8 mouse cellular contexts compared by ENCODE assay signal in the genomic region with DNA sequence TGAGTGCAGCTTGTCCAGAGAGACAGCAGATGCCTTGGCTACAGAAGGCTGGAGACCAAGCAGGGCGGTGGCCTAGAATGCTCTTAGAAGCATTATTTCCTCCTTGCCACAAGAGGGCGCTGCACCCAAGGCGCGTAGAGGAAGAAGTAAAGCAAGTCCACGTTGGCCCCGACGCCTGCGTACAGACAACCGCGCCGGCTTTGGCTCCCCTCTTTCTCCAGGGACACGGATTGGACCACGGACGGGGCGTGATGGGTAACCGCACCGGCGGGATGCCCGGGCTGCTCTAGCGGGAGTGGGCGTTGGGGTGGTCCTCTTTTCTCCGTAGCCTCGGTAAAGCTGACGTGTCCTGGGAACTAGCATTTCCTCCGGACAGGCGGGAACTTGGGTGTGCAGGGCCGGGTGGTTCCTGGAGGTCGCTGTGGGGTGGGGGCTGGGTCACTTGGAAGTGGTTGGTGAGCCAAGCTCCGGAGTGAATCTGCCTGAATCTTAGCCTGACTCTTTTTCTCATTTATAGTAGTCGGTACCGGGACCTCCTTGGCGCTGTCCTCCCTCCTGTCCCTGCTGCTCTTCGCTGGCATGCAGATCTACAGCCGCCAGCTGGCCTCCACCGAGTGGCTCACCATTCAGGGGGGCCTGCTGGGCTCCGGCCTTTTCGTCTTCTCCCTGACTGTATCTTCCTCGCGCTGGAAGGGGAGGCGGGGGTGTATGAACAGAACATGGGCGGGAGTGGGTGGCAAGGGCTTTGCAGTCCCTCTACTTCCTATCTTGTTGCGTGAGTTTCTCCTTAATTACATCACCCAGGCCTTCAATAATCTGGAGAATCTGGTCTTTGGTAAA. TPM values are rescaled to one million over a fixed set of nuclear protein-coding genes. Genes with fewer than 3 reads are reported as not detected.
A peak's percentile ranks its signal among the peaks of the same experiment; 100 is the strongest.
DNase-seq lines count a peak whose midpoint lies in the region; ATAC-seq and TF ChIP-seq lines count a peak whose summit lies in the region.

A gene (minus strand): TSS at position 49 of the 840 bp plus-strand sequence.

- DNase-seq in heart, adult 9 months (ENCODE audit: low spot score in 2 of 2): peak; percentile 87 to 91
- DNase-seq in liver, adult 2 months (ENCODE audit: extremely low read depth, low read depth, low spot score): peak; percentile 73
- peak; percentile 85 to 89 for DNase-seq in spleen, postnatal 36 days (ENCODE audit: low spot score in 2 of 2)

- no peaks in the 10 kb centered on the region for H3K27me3 ChIP-seq in C2C12 (ENCODE audit: control insufficient read depth, insufficient read depth, insufficient read length)
- no peaks in the 10 kb centered on the region for H3K27me3 ChIP-seq in embryonic facial prominence, embryonic 15.5 days
- peaks cover under 1% of the 10 kb centered on the region; the same call in 1 of the 2 replicates for H3K27me3 ChIP-seq in kidney, embryonic 14.5 days (ENCODE audit: control insufficient read depth, insufficient read depth, low read length)
- H3K27me3 ChIP-seq in liver, adult 2 months (ENCODE audit: control insufficient read depth, insufficient read depth, low read length): no peaks in the 10 kb centered on the region

- TF ChIP-seq CTCF in C2C12 (IDR thresholded peaks at IDR 0.05; ENCODE audit: control insufficient read depth, insufficient read depth, insufficient read length): peak; percentile 86
- peak; percentile 55 for TF ChIP-seq CTCF in bone marrow macrophage, adult 2 months (IDR thresholded peaks at IDR 0.05; ENCODE audit: low read depth, low read length)
- peak; percentile 95 for TF ChIP-seq CTCF in liver, adult 2 months (IDR thresholded peaks at IDR 0.05; ENCODE audit: low read depth, low read length)

- peak within 1 kb of the TSS; percentile 83 for H3ac ChIP-seq in C2C12 (ENCODE audit: control insufficient read depth, insufficient read length, low read depth)

- H3K79me3 ChIP-seq in C2C12 (ENCODE audit: low read depth): peaks cover 8% of the 10 kb centered on the region

- TF ChIP-seq POLR2A in bone marrow macrophage, adult 2 months (IDR thresholded peaks at IDR 0.05; ENCODE audit: borderline replicate concordance, low read depth, low read length): no peak
- TF ChIP-seq POLR2A in liver, adult 2 months (IDR thresholded peaks at IDR 0.05; ENCODE audit: extremely low read depth, insufficient read depth, low read length): 0 out of 2 replicates have a peak, but pooled peaks have one; percentile 25

- peaks cover 27% of the 10 kb centered on the region for H3K79me2 ChIP-seq in C2C12 (ENCODE audit: control insufficient read depth, insufficient read depth)
- H3K79me2 ChIP-seq in liver, adult 2 months (ENCODE audit: control insufficient read depth, insufficient read depth, low read length): no peaks in the 10 kb centered on the region

- peak within 1 kb of the TSS; percentile 43 for H3K27ac ChIP-seq in bone marrow macrophage, adult 2 months (ENCODE audit: insufficient read depth, low read depth, low read length)
- peak within 1 kb of the TSS; percentile 79 for H3K27ac ChIP-seq in embryonic facial prominence, embryonic 15.5 days (replicated peaks)
- peak within 1 kb of the TSS; percentile 65; the same call in 1 of the 2 replicates for H3K27ac ChIP-seq in kidney, embryonic 14.5 days (ENCODE audit: low read depth, low read length)
- peak within 1 kb of the TSS; percentile 75 for H3K27ac ChIP-seq in liver, adult 2 months (replicated peaks; ENCODE audit: insufficient read depth, low read depth, low read length)

- ATAC-seq in embryonic facial prominence, embryonic 15.5 days (ENCODE audit: insufficient number of reproducible peaks, low FRiP score, low TSS enrichment, low read depth): peak; percentile 71
- ATAC-seq in kidney, embryonic 14.5 days (ENCODE audit: low FRiP score, low TSS enrichment): peak; percentile 65
- peak; percentile 76 for ATAC-seq in monocyte, adult 5-6 weeks (replicated peaks; ENCODE audit: insufficient number of reproducible peaks, low FRiP score, low TSS enrichment, poor library complexity, severe bottlenecking)

- WGBS in embryonic facial prominence, embryonic 15.5 days: under 1% methylated on average over 40 of the region's 42 CpGs
- under 1% methylated on average over 42 of the region's 42 CpGs for WGBS in kidney, embryonic 14.5 days
- under 1% methylated on average over 42 of the region's 42 CpGs for WGBS in liver, adult 2 months

- H3K4me1 ChIP-seq in bone marrow macrophage, adult 2 months (ENCODE audit: control insufficient read depth, insufficient read depth, low read length): peaks cover 23% of the 10 kb centered on the region
- peaks cover 58% of the 10 kb centered on the region for H3K4me1 ChIP-seq in embryonic facial prominence, embryonic 15.5 days
- peaks cover 40% of the 10 kb centered on the region for H3K4me1 ChIP-seq in kidney, embryonic 14.5 days (ENCODE audit: control insufficient read depth, insufficient read depth, low read length)
- peaks cover 19% of the 10 kb centered on the region for H3K4me1 ChIP-seq in liver, adult 2 months (ENCODE audit: control insufficient read depth, insufficient read depth, low read length)

- peaks cover 9% of the 10 kb centered on the region for H3K36me3 ChIP-seq in C2C12 (ENCODE audit: control insufficient read depth, insufficient read depth)
- peaks cover 14% of the 10 kb centered on the region for H3K36me3 ChIP-seq in embryonic facial prominence, embryonic 15.5 days
- peaks cover 13% of the 10 kb centered on the region for H3K36me3 ChIP-seq in kidney, embryonic 14.5 days (ENCODE audit: control insufficient read depth, insufficient read depth, low read length)
- H3K36me3 ChIP-seq in liver, adult 2 months (ENCODE audit: control insufficient read depth, insufficient read depth, low read length): no peaks in the 10 kb centered on the region

- H3K9ac ChIP-seq in embryonic facial prominence, embryonic 15.5 days: peak within 1 kb of the TSS; percentile 79
- H3K9ac ChIP-seq in kidney, embryonic 14.5 days (ENCODE audit: low read depth, low read length): peak within 1 kb of the TSS; percentile 81
- peak within 1 kb of the TSS; percentile 82 for H3K9ac ChIP-seq in liver, adult 2 months (ENCODE audit: low read depth, low read length)

- H3K4me3 ChIP-seq in C2C12 (ENCODE audit: insufficient read depth, poor library complexity, severe bottlenecking): peak within 1 kb of the TSS; percentile 61
- H3K4me3 ChIP-seq in bone marrow macrophage, adult 2 months (ENCODE audit: insufficient read depth, low read length): peak within 1 kb of the TSS; percentile 81
- H3K4me3 ChIP-seq in embryonic facial prominence, embryonic 15.5 days (replicated peaks): peak within 1 kb of the TSS; percentile 75
- H3K4me3 ChIP-seq in kidney, embryonic 14.5 days (ENCODE audit: low read length): peak within 1 kb of the TSS; percentile 75
- H3K4me3 ChIP-seq in liver, adult 2 months (ENCODE audit: insufficient read depth, low read depth, low read length): peak within 1 kb of the TSS; percentile 74

- no peaks in the 10 kb centered on the region for H3K9me3 ChIP-seq in embryonic facial prominence, embryonic 15.5 days (replicated peaks)
- no peaks in the 10 kb centered on the region for H3K9me3 ChIP-seq in kidney, embryonic 14.5 days (ENCODE audit: control insufficient read depth, low read length)

- H3K4me2 ChIP-seq in embryonic facial prominence, embryonic 15.5 days (replicated peaks): peak within 1 kb of the TSS; percentile 79
- peak within 1 kb of the TSS; percentile 80 for H3K4me2 ChIP-seq in kidney, embryonic 14.5 days (replicated peaks; ENCODE audit: low read depth, low read length)

TF ChIP-seq in C2C12, 6 proteins besides CTCF, POLR2A, EP300 and RAD21:
- no peak for TF ChIP-seq FOSL1 (IDR thresholded peaks at IDR 0.05; ENCODE audit: insufficient read depth, low read length, poor library complexity, severe bottlenecking)
- no peak for TF ChIP-seq MYOD1 (IDR thresholded peaks at IDR 0.05; ENCODE audit: control insufficient read depth, insufficient read length, low read depth)
- TF ChIP-seq MAX (IDR thresholded peaks at IDR 0.05): no peak
- TF ChIP-seq USF1 (IDR thresholded peaks at IDR 0.05; ENCODE audit: low read depth): no peak
- TF ChIP-seq MYOG (IDR thresholded peaks at IDR 0.05; ENCODE audit: control insufficient read depth, extremely low read depth, insufficient read length): no peak
- TF ChIP-seq CEBPB (IDR thresholded peaks at IDR 0.05; ENCODE audit: low read depth): no peak

RNA-seq across cellular contexts. Expression of the gene that starts here (rescaled TPM):
- polyA plus RNA-seq in C2C12 (2012; fragmentation: generic; extraction: Trizol): 11.0 TPM
- 0.34 and 0.84 TPM in 2 replicates for polyA plus RNA-seq in bone marrow macrophage, adult 2 months (2012; ENCODE audit: insufficient read depth, insufficient read length, missing spikeins)
- polyA plus RNA-seq in embryonic facial prominence, embryonic 15.5 days (2015; fragmentation: Nextera tagmentation; extraction: Ambion mirVana): 5.0 and 5.9 TPM in 2 replicates
- 2.8 and 3.6 TPM in 2 replicates for polyA plus RNA-seq in kidney, embryonic 14.5 days (2014; fragmentation: Nextera tagmentation; extraction: Ambion mirVana)
- 0.07 and 0.18 TPM in 2 replicates for total RNA-seq in liver, adult 2 months (2014; rRNA removed)
- 0.16 and 0.25 TPM in 2 replicates for polyA plus RNA-seq in liver, adult 2 months (2012; rRNA removed)
- total RNA-seq in monocyte, adult 5-6 weeks (2017): 0.53 to 2.3 TPM in 2 of 3 replicates, not detected in the other

Comparison
In these comparisons a context has a peak if more than half of its experiments do, and no peak if none do; other contexts are left out.
1. Peak in every context shown above with its lines: DNase-seq, ATAC-seq, H3K4me3 ChIP-seq and H3K27ac ChIP-seq.
2. Peak in DNase-seq, H3K4me3 ChIP-seq, H3K27ac ChIP-seq and H3K9ac ChIP-seq in liver, adult 2 months; RNA of the gene not detected or under 1 TPM.